Mouse (Mus musculus): Measurements from ENCODE around the gene Paqr5.

Paqr5 gene

DNA sequence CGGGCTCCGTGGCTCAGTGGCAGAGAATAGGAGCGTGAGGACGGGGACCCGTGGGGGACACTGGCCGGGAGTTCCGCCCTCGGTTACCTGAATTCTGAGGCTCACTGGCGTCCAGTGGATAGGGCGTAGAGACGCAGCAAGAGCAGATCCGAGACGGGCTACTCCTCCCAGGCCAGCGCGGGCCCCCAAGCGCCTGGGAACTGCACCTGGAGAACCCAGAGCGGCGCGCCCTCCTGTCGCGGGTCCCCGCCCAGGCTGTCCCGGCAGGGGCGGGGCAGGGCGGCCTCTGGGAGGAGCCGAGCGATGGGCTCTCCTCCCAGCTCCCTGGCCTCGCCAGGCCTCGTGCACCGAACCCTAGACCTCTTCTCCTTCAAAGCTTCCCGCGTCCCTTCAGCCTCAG is at the start of gene Paqr5:
TSS of gene Paqr5 (minus strand) at position 257 of the 400 bp plus-strand sequence.
- peak; percentile 30 for DNase-seq (ENCODE audit: low spot score)

DNA sequence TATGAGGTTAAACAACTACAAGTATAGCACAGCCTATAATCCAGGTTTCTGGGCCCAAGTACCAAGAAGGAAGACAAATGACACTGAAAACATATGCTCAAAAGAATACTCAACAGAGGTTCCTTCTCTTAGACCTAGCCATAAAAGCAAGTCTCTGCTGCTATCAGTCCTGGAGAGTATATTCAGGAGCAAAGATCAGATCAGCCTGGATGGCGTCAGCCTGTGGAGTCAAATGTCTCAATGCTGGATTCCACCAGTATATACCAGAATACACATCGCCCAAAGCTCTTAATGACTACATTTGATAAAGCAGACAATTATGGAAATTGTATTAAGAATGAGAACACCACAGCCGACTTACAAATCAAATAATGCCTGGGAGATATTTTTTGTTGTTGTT is 35.6 kb upstream of the Paqr5 start:
- DNase-seq (ENCODE audit: low spot score): no peak

DNA sequence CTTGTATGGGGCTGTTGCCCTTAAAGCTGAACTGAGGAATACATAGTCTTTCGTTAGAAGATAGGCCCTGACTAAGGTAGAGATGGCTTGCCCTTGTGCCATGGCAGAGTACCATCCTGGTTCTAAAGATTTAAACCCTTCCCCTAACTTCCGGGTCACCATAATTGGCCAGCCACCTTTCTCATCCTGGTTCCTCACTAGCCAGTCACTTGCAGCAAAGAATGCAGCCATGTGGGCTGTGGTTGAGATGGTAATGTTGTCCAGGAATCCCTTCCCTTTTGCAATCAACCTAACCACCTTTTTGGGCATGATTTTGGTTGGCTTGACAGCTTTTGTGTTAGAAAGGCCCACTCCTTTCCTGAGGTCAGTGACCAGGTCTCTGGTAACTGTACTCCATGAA is 33.8 kb upstream of the Paqr5 start:
- DNase-seq (ENCODE audit: low spot score): no peak

DNA sequence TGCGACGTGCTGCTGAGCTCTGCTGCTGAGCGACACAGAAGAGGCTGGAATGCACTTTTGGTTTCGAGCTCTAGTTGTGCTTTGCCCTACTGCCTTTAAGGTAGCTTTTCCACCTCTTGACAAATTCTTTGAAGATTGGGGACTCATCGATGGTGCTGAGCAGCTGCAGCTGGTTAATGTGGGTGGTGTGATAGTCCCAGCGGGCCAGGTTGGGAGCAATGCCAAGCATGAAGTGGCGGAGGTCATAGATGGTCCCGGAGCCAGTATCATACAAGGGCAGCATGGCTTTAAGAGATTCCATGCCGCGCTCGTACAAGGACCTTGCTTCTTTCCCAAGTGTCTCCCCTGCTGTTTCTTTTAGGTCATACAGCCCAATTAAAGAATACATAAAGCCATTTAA is 33.3 kb upstream of the Paqr5 start:
- DNase-seq (ENCODE audit: low spot score): no peak

DNA sequence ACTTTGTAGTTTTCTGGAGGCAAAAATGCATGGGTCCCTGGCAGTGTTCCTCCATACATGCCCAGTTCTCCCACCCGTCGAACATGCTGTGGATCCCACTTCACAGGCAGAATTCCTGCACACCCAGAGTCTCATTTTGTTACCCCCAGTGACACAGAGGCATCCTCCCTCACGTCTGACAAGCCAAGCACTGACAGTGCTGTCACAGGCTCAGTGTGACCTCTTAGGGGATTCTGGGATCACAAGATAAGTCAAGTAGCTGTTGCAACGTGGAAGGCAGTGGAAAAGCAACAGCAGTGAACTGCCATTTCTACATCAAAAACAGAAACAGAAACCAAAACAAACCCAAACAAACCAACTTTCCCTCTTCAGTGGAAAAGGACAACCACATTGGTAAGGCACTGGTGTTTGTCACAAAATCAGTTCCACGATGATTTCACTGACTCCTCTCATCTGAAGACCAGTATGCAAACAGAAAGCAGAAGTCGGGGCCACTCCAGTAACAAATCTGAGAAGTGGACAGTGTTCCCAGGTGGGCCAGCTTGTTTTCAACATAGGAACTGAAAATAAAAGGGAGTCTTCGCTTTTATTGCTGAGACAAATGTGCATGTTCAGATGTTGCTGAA is 31.3 kb upstream of the Paqr5 start:
- DNase-seq (ENCODE audit: low spot score): no peak

DNA sequence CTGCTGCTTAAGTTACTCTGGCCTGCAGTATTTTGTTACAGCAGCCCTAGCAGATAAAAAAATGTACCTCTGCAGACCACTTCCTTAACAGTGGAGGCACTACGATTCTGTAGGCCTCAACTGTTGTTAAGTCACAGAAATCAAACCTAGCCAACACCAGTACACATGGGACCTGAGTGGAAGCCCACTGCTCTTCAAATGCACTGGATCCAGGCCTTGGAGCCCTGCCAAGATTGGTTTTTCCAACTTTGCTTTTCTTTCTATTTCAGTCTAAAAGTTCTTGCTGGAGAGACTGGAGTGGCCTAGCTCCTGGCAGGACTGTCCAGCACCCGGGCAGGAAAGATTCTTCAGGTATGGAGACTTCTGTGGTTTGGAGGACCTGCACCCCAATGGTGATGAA is 29.6 kb upstream of the Paqr5 start:
- DNase-seq (ENCODE audit: low spot score): no peak

DNA sequence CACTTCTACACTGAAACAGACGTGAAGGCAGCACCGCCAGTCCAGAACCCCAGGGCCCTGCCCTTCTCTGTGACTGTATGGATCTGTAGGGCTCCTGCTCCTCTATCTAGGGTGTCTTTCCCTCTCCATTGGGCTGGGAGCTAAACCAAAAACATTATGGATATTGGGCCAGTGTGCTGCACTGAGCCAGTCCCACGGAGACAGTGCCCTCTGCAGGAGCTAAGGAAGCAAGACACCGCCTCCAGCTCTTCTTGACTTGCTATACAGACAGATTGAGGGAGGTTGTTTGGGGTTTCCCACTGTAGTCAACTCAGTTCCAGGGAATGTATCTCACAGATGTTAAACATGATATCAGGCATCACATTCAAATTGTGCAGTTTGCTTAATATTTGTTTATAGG is 24.1 kb upstream of the Paqr5 start:
- no peak for DNase-seq (ENCODE audit: low spot score)

DNA sequence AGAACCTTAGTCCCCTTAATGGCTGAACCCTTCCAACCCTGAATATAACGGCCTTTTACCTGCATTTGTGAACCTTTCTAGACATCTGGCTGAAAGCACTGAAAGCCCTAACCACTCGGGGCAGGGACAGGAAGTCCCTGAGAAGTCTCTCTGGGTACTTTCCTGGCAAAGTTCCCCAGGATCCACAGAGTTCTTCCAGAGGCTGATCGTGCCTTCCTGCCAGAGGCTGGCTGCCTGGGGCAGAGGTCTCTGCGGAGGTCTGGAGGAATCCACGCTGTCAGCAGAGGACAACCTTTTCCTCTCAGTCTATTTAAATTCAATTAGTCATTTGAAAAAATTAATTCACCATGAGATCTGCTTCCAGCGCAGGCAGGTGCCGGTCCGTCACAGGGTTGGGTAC is 22.5 kb upstream of the Paqr5 start:
- DNase-seq (ENCODE audit: low spot score): no peak

DNA sequence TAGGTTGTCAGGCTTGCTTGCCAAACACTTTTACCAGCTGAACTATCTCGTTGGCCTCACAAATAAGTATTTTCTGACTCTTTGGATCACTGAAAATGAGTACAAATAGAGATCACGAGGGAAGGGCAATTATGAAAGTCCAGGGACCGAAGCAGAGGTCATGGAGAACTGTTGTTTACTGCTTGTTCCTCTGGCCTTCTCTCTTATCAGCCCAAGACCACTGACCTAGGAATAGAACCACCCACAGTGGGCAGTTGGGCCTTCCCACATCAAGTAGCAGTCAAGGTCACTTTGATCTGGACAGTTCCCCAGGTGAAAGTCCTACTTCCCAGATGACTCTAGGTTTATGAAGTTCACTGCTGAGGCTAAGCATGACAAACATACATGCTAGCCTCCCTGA is 15.5 kb upstream of the Paqr5 start:
- no peak for DNase-seq (ENCODE audit: low spot score)

DNA sequence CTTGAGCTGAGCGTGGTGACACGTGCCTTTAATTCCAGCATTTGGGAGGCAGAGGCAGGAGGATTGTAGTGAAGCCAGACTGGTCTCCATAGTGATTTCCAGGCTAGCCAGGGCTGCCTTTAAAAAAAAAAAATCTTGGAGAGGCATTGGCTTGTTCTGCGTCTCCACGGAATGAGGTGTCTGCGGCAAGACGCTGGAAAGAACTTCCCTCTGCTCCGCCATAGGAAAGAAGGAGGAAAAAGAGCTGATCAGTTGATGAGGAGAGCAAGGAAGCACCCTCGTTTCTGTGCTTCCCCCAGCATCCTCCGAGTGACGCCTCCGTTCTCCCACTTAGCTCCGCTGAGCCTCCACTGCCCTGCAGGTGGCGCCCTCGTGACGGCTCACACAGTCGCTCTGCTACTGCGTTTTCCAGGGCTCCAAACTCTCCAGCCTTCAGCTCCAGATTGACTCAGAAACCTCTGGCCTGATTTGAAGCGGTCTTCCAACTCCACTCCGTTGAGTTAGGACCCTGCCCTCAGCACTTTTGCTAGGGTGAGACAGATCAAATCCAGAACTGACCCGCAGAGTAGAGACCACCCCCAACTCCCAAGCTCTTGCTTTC is 13.5 kb upstream of the Paqr5 start:
- DNase-seq (ENCODE audit: low spot score): peak; percentile 51

DNA sequence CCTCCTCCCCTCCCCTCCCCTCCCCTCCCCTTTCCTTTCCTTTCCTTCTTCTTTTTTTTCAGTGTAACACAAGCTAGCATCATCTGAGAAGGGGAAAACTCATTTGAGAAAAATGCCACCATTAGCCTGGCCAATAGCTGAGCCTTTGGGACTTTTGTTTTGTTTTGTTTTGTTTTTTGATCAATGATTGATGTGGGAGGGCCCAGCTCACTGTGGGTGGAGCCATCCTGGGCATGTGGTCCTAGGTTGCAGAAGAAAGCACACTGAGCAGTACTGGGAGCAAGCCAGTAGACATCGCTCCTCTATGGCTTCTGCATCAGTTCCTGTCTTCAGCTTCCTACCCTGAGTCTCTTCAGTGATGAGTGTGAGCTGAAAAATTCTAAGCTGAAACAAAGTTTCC is 9.2 kb upstream of the Paqr5 start:
- no peak for DNase-seq (ENCODE audit: low spot score)

DNA sequence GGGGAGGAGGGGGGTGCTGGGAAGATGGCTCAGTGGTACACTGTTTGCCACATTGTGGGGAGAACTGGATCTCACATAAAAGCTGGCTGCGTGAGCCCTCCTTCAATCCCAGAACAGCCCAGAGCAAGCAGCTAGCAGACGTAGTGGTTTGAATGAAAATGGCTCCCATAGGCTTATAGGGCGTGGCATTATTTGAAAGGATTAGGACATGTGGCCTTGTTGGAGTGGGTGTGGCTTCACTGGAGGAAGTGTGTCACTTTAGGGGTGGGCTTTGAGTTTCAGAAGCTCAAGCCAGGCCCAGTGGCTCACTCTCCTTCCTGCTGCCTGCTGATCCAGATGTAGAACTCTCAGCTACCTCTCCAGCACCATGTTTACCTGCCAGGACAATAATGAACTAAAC is 5.5 kb upstream of the Paqr5 start:
- DNase-seq (ENCODE audit: low spot score): no peak

DNA sequence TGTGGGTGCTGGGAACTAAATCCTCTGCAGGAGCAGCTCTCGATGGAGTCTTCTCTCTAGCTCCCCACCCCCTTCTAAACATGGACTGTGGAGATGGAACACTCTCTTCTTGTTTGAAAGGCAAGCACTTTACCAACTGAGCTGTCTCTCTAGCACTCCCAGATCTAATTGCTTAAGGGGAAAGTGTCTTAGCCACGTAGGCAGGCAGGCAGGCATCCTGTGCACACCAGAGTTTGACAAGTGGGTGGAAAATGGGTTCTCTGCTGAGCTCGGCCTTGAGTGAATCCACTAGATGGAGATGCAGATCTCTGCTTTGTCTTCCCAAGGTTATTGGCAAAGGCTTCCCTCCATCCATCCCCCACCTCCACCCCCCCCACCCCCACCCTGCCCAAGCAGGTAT is 1.4 kb upstream of the Paqr5 start:
- DNase-seq (ENCODE audit: low spot score): no peak

DNA sequence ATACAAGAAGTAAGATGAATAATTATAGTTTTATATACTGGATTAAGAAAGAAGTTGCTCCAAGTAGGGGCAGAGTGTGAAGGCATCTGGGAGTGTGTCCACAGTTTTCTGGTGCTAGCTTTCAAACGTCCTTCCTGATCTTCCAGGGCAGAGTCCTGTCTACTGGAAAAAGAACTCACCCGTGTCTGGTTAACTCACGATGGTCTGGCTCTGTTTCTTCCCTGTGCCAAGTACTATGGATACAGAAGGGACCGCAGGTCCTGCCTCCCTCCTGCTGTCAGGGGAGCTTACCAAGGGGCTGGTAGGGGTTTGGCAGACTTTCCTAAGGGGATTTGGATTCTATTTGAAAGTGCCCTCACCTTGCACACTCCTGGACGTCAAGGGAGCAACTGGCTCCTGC is 1.6 kb downstream of the Paqr5 start:
- no peak for DNase-seq (ENCODE audit: low spot score)

DNA sequence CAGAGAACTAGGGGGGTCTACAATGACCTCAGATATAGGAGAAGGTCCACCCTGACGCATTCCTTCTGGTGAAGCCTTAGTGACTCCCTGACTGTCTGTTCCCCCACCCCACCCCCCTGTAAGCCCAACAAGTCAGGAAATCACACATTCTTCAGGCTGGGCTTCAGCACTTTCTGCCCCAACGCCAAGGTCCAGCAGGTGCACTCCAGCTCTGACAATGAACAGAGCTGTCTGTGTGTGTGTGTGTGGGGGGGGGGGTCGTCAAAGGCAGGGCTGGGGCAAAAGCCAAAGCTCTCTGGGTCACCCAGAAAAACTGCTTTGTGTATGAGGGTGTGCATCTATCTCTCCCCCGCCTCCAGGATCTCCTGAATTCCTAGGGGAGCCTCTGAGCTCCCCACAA is 2.8 kb downstream of the Paqr5 start:
- DNase-seq (ENCODE audit: low spot score): no peak

DNA sequence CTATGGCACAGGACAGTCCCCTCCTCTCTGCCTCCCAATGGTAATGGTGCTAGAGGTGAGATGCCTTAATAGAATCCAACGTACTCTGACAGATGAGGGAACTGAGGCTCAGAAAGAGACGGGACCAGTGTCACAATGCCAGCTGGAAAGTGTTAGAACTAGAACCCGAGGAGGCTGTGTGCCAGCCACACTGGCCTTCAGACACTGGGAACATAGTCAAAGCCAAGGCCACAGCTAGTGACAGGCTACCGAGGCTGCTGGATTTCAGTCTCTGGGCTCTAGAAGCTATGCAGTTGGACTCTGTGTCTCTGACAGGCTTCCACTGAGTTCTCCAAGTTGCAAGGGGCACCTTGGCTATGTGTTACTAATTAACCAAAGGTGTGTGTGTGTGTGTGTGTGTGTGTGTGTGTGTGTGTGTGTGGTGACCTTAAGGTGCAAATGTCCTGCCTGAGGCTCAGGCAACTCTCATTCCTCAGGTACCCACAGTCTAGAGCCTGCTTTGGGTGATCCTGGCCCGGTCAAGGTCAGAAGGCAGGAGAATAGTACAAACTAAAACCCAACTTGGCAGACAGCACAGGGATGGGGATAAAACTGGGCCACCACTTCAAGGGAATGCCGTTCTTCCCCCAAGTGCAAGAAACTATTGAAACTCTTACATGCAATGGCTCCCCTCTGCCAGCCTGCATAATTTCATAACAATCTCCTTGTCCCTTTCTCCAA is 3.5 kb downstream of the Paqr5 start:
- no peak for DNase-seq (ENCODE audit: low spot score)

DNA sequence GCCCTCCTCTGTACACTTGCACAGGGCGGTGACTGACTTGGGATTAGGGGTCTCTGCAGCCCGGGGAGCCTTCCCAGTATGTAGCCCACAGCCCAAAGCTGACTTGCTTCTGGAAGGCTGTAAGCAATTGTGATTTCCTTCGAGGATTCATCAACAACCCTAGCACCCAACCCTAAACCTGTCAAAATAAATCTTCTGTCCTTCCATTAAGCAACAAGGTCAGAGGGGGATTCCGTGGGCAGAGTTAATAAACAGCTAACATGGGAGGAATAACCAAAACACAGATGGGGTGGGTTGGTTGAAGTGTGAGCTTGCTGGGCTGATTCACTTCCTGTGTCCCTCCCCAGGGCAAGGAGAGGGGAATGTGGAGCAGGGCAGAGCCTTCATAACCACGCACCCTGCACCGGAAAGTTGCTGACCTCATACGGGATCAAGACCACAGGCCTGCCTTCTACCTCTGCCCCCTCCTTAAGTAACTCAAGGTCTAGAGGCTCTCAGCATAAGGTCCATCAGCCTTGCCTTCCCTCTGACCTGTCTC is 5.0 kb downstream of the Paqr5 start:
- no peak for DNase-seq (ENCODE audit: low spot score)

DNA sequence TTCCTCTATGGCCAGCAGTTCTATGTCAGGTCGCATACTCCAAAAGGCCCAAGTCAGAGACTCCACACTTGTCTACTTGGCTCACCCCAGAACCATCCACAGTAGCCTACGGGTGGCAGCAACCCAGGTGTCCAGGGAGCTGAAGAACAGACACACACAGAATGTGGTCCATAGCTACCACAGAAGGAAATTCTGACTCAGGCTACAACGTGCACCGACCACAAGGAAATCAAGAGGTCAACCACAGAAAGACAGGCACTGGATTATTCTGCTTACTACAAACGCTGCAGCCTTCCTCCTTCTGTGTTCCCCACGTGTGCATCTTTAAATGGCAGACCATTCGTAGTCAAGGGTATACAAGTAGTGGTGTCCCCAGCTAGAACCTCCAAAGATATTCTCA is 6.4 kb downstream of the Paqr5 start:
- no peak for DNase-seq (ENCODE audit: low spot score)

DNA sequence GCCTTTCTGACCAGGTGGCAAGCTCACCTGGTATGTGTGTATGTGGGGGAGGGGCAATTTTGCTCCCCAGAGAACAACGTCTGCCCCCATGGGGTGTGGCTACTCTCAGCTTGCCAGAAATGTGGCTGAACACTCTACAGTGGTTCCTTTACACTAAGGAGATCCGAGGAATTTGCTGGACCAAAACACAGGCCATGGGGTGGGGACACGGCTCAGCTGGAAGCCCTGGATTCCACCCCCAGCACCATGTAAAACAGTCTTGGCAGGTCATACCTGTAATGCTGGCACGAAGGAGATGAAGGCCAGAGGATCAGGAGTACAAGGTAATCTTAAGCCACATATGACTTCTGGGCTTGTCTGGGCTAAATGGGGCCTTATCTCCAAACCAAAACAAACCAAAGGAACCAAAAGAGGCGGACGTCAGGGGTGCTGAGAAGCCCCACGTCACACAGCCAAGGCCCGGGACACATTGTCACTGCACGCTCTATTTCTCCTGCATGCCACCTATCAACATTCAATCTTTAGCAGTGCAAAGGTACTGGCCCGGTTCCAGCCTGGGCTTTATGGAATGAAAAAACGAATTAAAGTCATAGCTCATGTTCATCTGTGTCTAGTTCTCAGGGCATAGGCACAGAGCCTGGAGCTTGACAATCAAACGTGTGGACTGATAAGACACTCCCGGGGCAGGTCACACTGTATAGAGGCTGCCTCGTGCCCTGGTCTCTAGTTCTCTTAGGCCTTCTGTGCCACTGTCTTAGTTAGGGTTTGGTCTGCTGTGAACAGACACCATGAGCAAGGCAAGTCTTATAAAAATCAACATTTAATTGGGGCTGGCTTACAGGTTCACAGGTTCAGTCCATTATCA is 8.2 kb downstream of the Paqr5 start:
- no peak for DNase-seq (ENCODE audit: low spot score)

DNA sequence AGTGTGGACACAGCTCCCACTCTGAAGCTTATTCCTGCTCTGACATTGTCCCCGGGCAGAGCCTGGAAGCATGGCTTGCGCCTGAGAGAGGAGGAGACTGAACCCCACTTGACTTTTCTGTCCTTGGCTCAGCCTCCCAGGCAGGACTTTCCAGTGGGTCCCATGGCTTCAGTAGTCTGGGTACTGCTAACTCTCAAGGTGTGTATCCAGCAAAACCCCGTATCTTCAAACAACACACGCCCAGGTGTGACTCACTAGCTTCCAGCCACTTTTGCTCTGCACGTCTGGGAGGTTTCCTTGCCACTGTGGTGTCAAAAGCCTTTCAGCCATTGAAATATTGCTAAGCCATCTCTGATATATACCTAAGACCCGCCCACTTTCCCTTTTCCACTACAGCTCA is 9.3 kb downstream of the Paqr5 start:
- DNase-seq (ENCODE audit: low spot score): no peak

DNA sequence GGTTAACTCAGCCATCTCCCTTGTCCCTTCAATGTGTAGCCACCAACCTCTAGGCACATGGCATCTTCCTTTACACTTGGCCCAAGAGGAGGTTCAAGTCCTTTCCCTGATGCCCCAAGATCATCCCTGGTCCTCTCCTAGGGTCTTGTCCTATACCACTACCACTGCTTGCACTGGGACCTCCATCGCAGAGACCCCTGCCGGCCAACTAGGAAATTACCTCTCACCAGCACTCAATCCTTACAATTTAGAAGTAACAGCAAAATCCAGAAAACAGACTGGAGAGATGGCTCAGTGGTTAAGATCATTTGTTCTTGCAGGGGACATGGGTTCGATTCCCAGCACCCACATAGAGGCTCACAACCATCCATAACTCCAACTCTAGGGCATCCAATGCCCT is 11.2 kb downstream of the Paqr5 start:
- no peak for DNase-seq (ENCODE audit: low spot score)

DNA sequence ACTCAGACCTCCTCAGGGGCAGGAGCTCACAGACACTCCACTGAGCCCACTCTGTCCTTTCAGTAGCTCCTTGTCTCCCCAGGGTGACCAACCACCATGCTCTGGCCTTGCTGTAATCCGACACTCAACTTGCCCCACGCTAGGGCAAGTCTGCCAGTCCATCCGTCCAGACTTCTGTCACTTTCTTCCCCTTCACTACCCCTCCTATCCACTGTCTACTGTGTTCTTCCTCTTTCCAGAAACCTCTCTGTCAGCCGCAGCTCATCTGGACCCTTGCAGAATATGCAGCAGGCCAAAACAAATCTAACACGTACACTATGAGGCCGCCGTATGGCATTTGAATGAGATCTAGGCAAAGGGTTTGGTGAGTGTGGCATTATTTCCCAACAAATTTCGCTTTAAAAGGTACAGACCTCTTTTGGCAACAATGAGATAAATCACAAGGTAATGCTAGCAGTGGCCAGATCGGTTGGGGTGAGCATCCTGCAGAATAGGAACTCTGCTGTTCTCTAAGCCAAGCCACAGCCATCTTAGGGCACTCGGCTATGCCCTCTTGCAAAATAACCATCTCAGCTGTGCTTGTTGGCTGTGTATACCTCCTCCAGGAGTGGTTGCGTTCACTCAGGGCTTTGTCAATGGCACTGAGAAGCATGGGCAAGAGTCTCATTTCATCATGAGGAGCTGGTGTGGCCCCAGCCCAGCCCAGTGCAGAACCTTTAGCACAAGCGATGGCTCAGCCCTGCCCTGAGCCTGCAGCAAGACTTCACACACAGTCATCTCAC is 13.1 kb downstream of the Paqr5 start:
- DNase-seq (ENCODE audit: low spot score): no peak

Data from c-Kit-positive CD71-positive TER-119-positive erythroid progenitor cells, embryonic 14.5 days (primary cell).